Mouse (Mus musculus) embryonic facial prominence, embryonic 14.5 days (tissue): ENCODE data around the gene Alkbh6. TPM values are rescaled to one million over a fixed set of nuclear protein-coding genes. Genes with fewer than 3 reads are reported as not detected.

Experiments
- ATAC-seq: fragments of 200-750 bp; cut with Nextera tagmentation; 2 replicates; pipeline ENCODE4 v1.8.0; 2017; ENCODE audit warnings: low read depth, moderate number of reproducible peaks, moderate TSS enrichment
- DNase-seq: peaks from one replicate; pipeline ENCODE4 v3.0.0-alpha.2; 2015; ENCODE audit warnings: low spot score
- H3K27ac ChIP-seq: fragments of 300-500 bp; sonication (generic); replicated peaks from 2 replicates; pipeline ENCODE4 v1.5.1; 2014; ENCODE audit warnings: low read depth, mild to moderate bottlenecking, low read length, moderate library complexity
- H3K27me3 ChIP-seq: fragments of 300-500 bp; sonication (generic); replicated peaks from 2 replicates; pipeline ENCODE4 v1.6.1; 2014; ENCODE audit warnings: low read length; ENCODE audit not compliant: control insufficient read depth, insufficient read depth
- H3K36me3 ChIP-seq: fragments of 300-500 bp; sonication (generic); 2 replicates; pipeline ENCODE4 v1.6.1; 2014; ENCODE audit warnings: low read length, mixed read lengths; ENCODE audit not compliant: control insufficient read depth, insufficient read depth
- H3K4me1 ChIP-seq: fragments of 300-500 bp; sonication (generic); 2 replicates; pipeline ENCODE4 v1.6.1; 2014; ENCODE audit warnings: antibody characterized with exemption, low read length; ENCODE audit not compliant: control insufficient read depth, insufficient read depth
- H3K4me2 ChIP-seq: fragments of 300-500 bp; sonication (generic); 2 replicates; pipeline ENCODE4 v1.6.1; 2014; ENCODE audit warnings: low read depth, mild to moderate bottlenecking, low read length, moderate library complexity, mixed read lengths
- H3K4me3 ChIP-seq: fragments of 300-500 bp; sonication (generic); 2 replicates; pipeline ENCODE4 v1.5.1; 2014; ENCODE audit warnings: low read depth, mild to moderate bottlenecking, low read length
- H3K9ac ChIP-seq: fragments of 300-500 bp; sonication (generic); 2 replicates; pipeline ENCODE4 v1.6.1; 2014; ENCODE audit warnings: low read depth, mild to moderate bottlenecking, low read length, moderate library complexity, mixed read lengths
- H3K9me3 ChIP-seq: fragments of 300-500 bp; sonication (generic); 2 replicates; pipeline ENCODE4 v1.6.1; 2016; ENCODE audit warnings: low read length; ENCODE audit not compliant: control insufficient read depth
- WGBS: fragments of 180-500 bp; shearing (Covaris S2); extraction: QIAGEN DNeasy Blood & Tissue Kit; methylation state at CpG from one replicate; pipeline ENCODE4 v1.1.7; 2014; 5-methylcytosine and 5-hydroxymethylcytosine counted together
- polyA plus RNA-seq: library from polyadenylated mRNA; unstranded; fragments of >200 nt; fragmentation: Nextera tagmentation; extraction: Ambion mirVana; gene quantifications from 2 replicates; pipeline ENCODE4 v1.2.1, GENCODE M21; 2014

Alkbh6 gene
- polyA plus RNA-seq, 1 experiment from 2014 or later: 72.3 TPM

GRCm38 (mm10) chr7:30362652-30363343, 54.3 kb downstream of the Alkbh6 start, which contains the start of gene Lrfn3:
Lrfn3 (minus strand) TSS chr7:30362772.
- H3K9me3 ChIP-seq: no peaks in the 10 kb centered on the region
- H3K9ac ChIP-seq: peak within 1 kb of the TSS; percentile 88
- 2% methylated on average over 29 of the region's 55 CpGs for WGBS
- DNase-seq (peak; percentile 96), ATAC-seq (peak; percentile 82)
- H3K4me2 ChIP-seq: peak within 1 kb of the TSS; percentile 76
- peak within 1 kb of the TSS; percentile 73 for H3K4me3 ChIP-seq
- H3K36me3 ChIP-seq: peaks cover 12% of the 10 kb centered on the region; the same call in 1 of the 2 replicates
- peaks cover 15% of the 10 kb centered on the region; the same call in 1 of the 2 replicates for H3K4me1 ChIP-seq
- H3K27me3 ChIP-seq: peaks cover 8% of the 10 kb centered on the region; the same call in 1 of the 2 replicates
- H3K27ac ChIP-seq: peak within 1 kb of the TSS; percentile 12

- H3K4me1 ChIP-seq: peaks cover 15% of the 10 kb centered on the region; the same call in 1 of the 2 replicates
- peak overlapping the region; percentile 88 for H3K9ac ChIP-seq
- H3K27me3 ChIP-seq: peaks cover 8% of the 10 kb centered on the region; the same call in 1 of the 2 replicates
- peak overlapping the region; percentile 76 for H3K4me2 ChIP-seq
- peaks cover 12% of the 10 kb centered on the region; the same call in 1 of the 2 replicates for H3K36me3 ChIP-seq
- no peak overlapping the region for H3K27ac ChIP-seq
- WGBS: 50% methylated on average over 6 of the region's 6 CpGs
- peak overlapping the region; percentile 73 for H3K4me3 ChIP-seq
- DNase-seq (no peak), ATAC-seq (0 out of 2 replicates have a peak, but pooled peaks have one; percentile 42)
- no peaks in the 10 kb centered on the region for H3K9me3 ChIP-seq
These were observed 54.8 kb downstream of the Alkbh6 start for GRCm38 (mm10) chr7:30363344-30363738.

Other genes with a start within 250 kb of the Alkbh6 start
- 6.4 and 7.0 TPM in 2 replicates for gene Zfp82, start 235.8 kb upstream of the Alkbh6 start, polyA plus RNA-seq
- 1.4 and 2.5 TPM in 2 replicates for gene Gm26920, start 218.3 kb upstream of the Alkbh6 start, polyA plus RNA-seq
- 7.9 and 11.2 TPM in 2 replicates for gene Zfp566, start 218.2 kb upstream of the Alkbh6 start, polyA plus RNA-seq
- gene Zfp260, start 213.9 kb upstream of the Alkbh6 start, polyA plus RNA-seq: 136 and 141 TPM in 2 replicates
- gene Zfp382, start 186.8 kb upstream of the Alkbh6 start, polyA plus RNA-seq: 5.8 and 6.5 TPM in 2 replicates
- 18.1 and 18.4 TPM in 2 replicates for gene Zfp146, start 139.0 kb upstream of the Alkbh6 start, polyA plus RNA-seq
- gene Cox7a1, start 124.6 kb upstream of the Alkbh6 start, polyA plus RNA-seq: 7.4 and 17.0 TPM in 2 replicates
- 96.4 and 107 TPM in 2 replicates for gene Capns1, start 109.9 kb upstream of the Alkbh6 start, polyA plus RNA-seq
- 172 and 180 TPM in 2 replicates for gene Polr2i, start 76.8 kb upstream of the Alkbh6 start, polyA plus RNA-seq
- 166 and 169 TPM in 2 replicates for gene Tbcb, start 76.4 kb upstream of the Alkbh6 start, polyA plus RNA-seq
- 1.1 and 1.4 TPM in 2 replicates for gene Ovol3, start 73.0 kb upstream of the Alkbh6 start, polyA plus RNA-seq
- 0.22 and 0.28 TPM in 2 replicates for gene Thap8, start 28.6 kb upstream of the Alkbh6 start, polyA plus RNA-seq
- gene Wdr62, start 28.3 kb upstream of the Alkbh6 start, polyA plus RNA-seq: 7.5 and 7.7 TPM in 2 replicates
- gene Clip3, start 17.0 kb upstream of the Alkbh6 start, polyA plus RNA-seq: 51.8 and 58.1 TPM in 2 replicates
- 25.4 and 35.4 TPM in 2 replicates for gene Syne4, start 6.1 kb downstream of the Alkbh6 start, polyA plus RNA-seq
- gene E130208F15Rik, start 13.0 kb downstream of the Alkbh6 start, polyA plus RNA-seq: not detected in 2 replicates
- 18.8 and 19.5 TPM in 2 replicates for gene Sdhaf1, start 15.2 kb downstream of the Alkbh6 start, polyA plus RNA-seq
- gene Lrfn3, start 54.1 kb downstream of the Alkbh6 start, polyA plus RNA-seq: 4.2 and 4.7 TPM in 2 replicates
- gene Tyrobp, start 105.0 kb downstream of the Alkbh6 start, polyA plus RNA-seq: 82.9 and 97.0 TPM in 2 replicates
- gene Hcst, start 111.1 kb downstream of the Alkbh6 start, polyA plus RNA-seq: 2.2 and 2.4 TPM in 2 replicates
- 1.0 and 2.0 TPM in 2 replicates for gene Nfkbid, start 113.0 kb downstream of the Alkbh6 start, polyA plus RNA-seq
- 51.0 and 53.6 TPM in 2 replicates for gene Aplp1, start 136.8 kb downstream of the Alkbh6 start, polyA plus RNA-seq
- 0.45 and 0.82 TPM in 2 replicates for gene Kirrel2, start 149.0 kb downstream of the Alkbh6 start, polyA plus RNA-seq
- 0.22 and 0.35 TPM in 2 replicates for gene Nphs1, start 149.6 kb downstream of the Alkbh6 start, polyA plus RNA-seq
- not detected in 2 replicates for gene Prodh2, start 184.9 kb downstream of the Alkbh6 start, polyA plus RNA-seq
- gene Arhgap33, start 226.3 kb downstream of the Alkbh6 start, polyA plus RNA-seq: 9.7 and 10.9 TPM in 2 replicates
- 16.8 and 20.4 TPM in 2 replicates for gene Hspb6, start 243.5 kb downstream of the Alkbh6 start, polyA plus RNA-seq
- gene Proser3, start 243.6 kb downstream of the Alkbh6 start, polyA plus RNA-seq: 8.1 and 9.9 TPM in 2 replicates